In genomic region chr4:141809850-141810464, GRCm38 (mm10) we compare ENCODE assay signal across 10 mouse cellular contexts. TPM values are rescaled to one million over a fixed set of nuclear protein-coding genes. Genes with fewer than 3 reads are reported as not detected.
DNase-seq lines count a peak whose midpoint lies in the region; ATAC-seq and TF ChIP-seq lines count a peak whose summit lies in the region.
"Had no signal": no experiment of that assay in that cellular context is flagged by ENCODE, and none has a peak within 500 bp of the region (broad histone marks: within the 10 kb centered on the region; RNA-seq: fewer than 3 reads in every experiment).

No protein-coding gene starts in this region.

- H3K27me3 ChIP-seq in stomach, postnatal 0 days (ENCODE audit: control insufficient read depth, insufficient read depth, low read length), result no peaks in the 10 kb centered on the region
- H3K27me3 ChIP-seq: heart, embryonic 13.5 days had no signal

- no peaks in the 10 kb centered on the region for H3K4me1 ChIP-seq in stomach, postnatal 0 days (replicated peaks; ENCODE audit: control insufficient read depth, insufficient read depth)
- H3K4me1 ChIP-seq: heart, embryonic 13.5 days had no signal

- WGBS in stomach, postnatal 0 days, result 75% methylated on average over 8 of the region's 8 CpGs

- H3K27ac ChIP-seq in stomach, postnatal 0 days (replicated peaks), result no peak overlapping the region
- H3K27ac ChIP-seq: heart, embryonic 13.5 days had no signal

- TF ChIP-seq EP300 in stomach, postnatal 0 days (optimal IDR thresholded peaks at IDR 0.05), result no peak

- intact Hi-C loops in left cerebral cortex, postnatal 14 days (cut with DNase I), result no loop called here

- no peak overlapping the region for H3K4me2 ChIP-seq in stomach, postnatal 0 days (replicated peaks; ENCODE audit: low read depth)
- H3K4me2 ChIP-seq: heart, embryonic 13.5 days had no signal

- peak; percentile 41 to 47 for DNase-seq in left cerebral cortex, postnatal 14 days (ENCODE audit: low spot score in 2 of 2)
- no peak for DNase-seq in left cerebral cortex, adult 11 months (ENCODE audit: low spot score)
- peak; percentile 61 for DNase-seq in R1 (ENCODE audit: low read depth, low spot score)
- peak; percentile 29 for DNase-seq in lung, postnatal 10 days
- DNase-seq in stomach, postnatal 0 days (ENCODE audit: low spot score), result peak; percentile 68
- no peak for DNase-seq in layer of hippocampus, postnatal 25 days (ENCODE audit: extremely low spot score in 1 of 2, low spot score in 1 of 2)
- DNase-seq in adrenal gland, adult 8-10 months, result no peak

- peak; percentile 62 for ATAC-seq in erythroid progenitor cell, adult 5-6 weeks (replicated peaks; ENCODE audit: low FRiP score, poor library complexity, severe bottlenecking)
- ATAC-seq in stomach, postnatal 0 days (ENCODE audit: low FRiP score, low TSS enrichment), result peak; percentile 56

- H3K4me3 ChIP-seq in stomach, postnatal 0 days (ENCODE audit: low read depth, low read length), result no peak overlapping the region
- H3K4me3 ChIP-seq: heart, embryonic 13.5 days; myocyte had no signal

- H3K36me3 ChIP-seq in stomach, postnatal 0 days (ENCODE audit: control insufficient read depth, insufficient read depth, low read length), result peaks cover 51% of the 10 kb centered on the region

- no peaks in the 10 kb centered on the region for H3K9me3 ChIP-seq in stomach, postnatal 0 days (ENCODE audit: control insufficient read depth, low read length)
- H3K9me3 ChIP-seq: heart, embryonic 13.5 days had no signal

- peak; percentile 82 for TF ChIP-seq CTCF in stomach, postnatal 0 days (IDR thresholded peaks at IDR 0.05; ENCODE audit: low read depth)

- no peak overlapping the region for H3K9ac ChIP-seq in stomach, postnatal 0 days (ENCODE audit: low read length)
- H3K9ac ChIP-seq: heart, embryonic 13.5 days had no signal

RNA-seq across cellular contexts. Expression of gene Cela2a, which starts 16.0 kb away (rescaled TPM):
- total RNA-seq in left cerebral cortex, postnatal 14 days (2021), result not detected
- not detected in 2 replicates for total RNA-seq in erythroid progenitor cell, adult 5-6 weeks (2015; ENCODE audit: low replicate concordance)
- not detected in 2 replicates for total RNA-seq in erythroid progenitor cell, adult 5-6 weeks (2017; ENCODE audit: low replicate concordance)
- polyA plus RNA-seq in stomach, postnatal 0 days (2015; fragmentation: Nextera tagmentation; extraction: Ambion mirVana), result 18.1 and 22.4 TPM in 2 replicates
- total RNA-seq in layer of hippocampus, postnatal 25 days (2021), result not detected
- not detected for total RNA-seq in adrenal gland, adult 8-10 months (2022)
- polyA plus RNA-seq: heart, embryonic 13.5 days; myocyte had no signal

RNA-seq across cellular contexts. Expression of gene Casp9, which starts 16.5 kb away (rescaled TPM):
- 10 to 100 TPM; 19.4 to 21.8 TPM for total RNA-seq in left cerebral cortex, postnatal 14 days (2021)
- 19.8 and 22.2 TPM in 2 replicates for total RNA-seq in erythroid progenitor cell, adult 5-6 weeks (2015; ENCODE audit: low replicate concordance)
- 10.4 and 19.3 TPM in 2 replicates for total RNA-seq in erythroid progenitor cell, adult 5-6 weeks (2017; ENCODE audit: low replicate concordance)
- polyA plus RNA-seq in stomach, postnatal 0 days (2015; fragmentation: Nextera tagmentation; extraction: Ambion mirVana), result 9.8 and 10.8 TPM in 2 replicates
- total RNA-seq in layer of hippocampus, postnatal 25 days (2021), result 10 to 100 TPM; 21.6 to 23.4 TPM
- total RNA-seq in adrenal gland, adult 8-10 months (2022), result 10 to 100 TPM; 21.4 to 29.4 (median 26.5) TPM

RNA-seq across cellular contexts. Expression of gene Dnajc16, which starts 19.2 kb away (rescaled TPM):
- total RNA-seq in left cerebral cortex, postnatal 14 days (2021), result 10 to 100 TPM; 30.5 to 30.7 TPM
- 16.2 and 25.2 TPM in 2 replicates for total RNA-seq in erythroid progenitor cell, adult 5-6 weeks (2015; ENCODE audit: low replicate concordance)
- total RNA-seq in erythroid progenitor cell, adult 5-6 weeks (2017; ENCODE audit: low replicate concordance), result 11.3 and 15.1 TPM in 2 replicates
- 2.9 and 3.1 TPM in 2 replicates for polyA plus RNA-seq in stomach, postnatal 0 days (2015; fragmentation: Nextera tagmentation; extraction: Ambion mirVana)
- total RNA-seq in layer of hippocampus, postnatal 25 days (2021), result 10 to 100 TPM; 41.5 to 42.0 TPM
- total RNA-seq in adrenal gland, adult 8-10 months (2022), result 10 to 100 TPM; 28.1 to 36.3 (median 32.7) TPM

RNA-seq across cellular contexts. Expression of gene Ctrc, which starts 36.2 kb away (rescaled TPM):
- not detected for total RNA-seq in left cerebral cortex, postnatal 14 days (2021)
- total RNA-seq in erythroid progenitor cell, adult 5-6 weeks (2015; ENCODE audit: low replicate concordance), result not detected in 2 replicates
- not detected in 2 replicates for total RNA-seq in erythroid progenitor cell, adult 5-6 weeks (2017; ENCODE audit: low replicate concordance)
- not detected in 2 replicates for polyA plus RNA-seq in stomach, postnatal 0 days (2015; fragmentation: Nextera tagmentation; extraction: Ambion mirVana)
- not detected for total RNA-seq in layer of hippocampus, postnatal 25 days (2021)
- not detected for total RNA-seq in adrenal gland, adult 8-10 months (2022)
- polyA plus RNA-seq: heart, embryonic 13.5 days; myocyte had no signal

Comparison
In these comparisons a context has a peak if more than half of its experiments do, and no peak if none do; other contexts are left out.
1. DNase-seq: peak in left cerebral cortex, postnatal 14 days (2 of 2), R1 (single experiment), lung, postnatal 10 days (single experiment) and stomach, postnatal 0 days (single experiment); none in left cerebral cortex, adult 11 months (single experiment), layer of hippocampus, postnatal 25 days (0 of 2) and adrenal gland, adult 8-10 months (single experiment).